Mouse (Mus musculus): ENCODE measurements at regions not wholly inside any gene's neighbourhood (a gene's known extent, or its start where the extent isn't known, plus 50 kb on each side); places are given as distances from the start of the nearest gene placed in this dataset.

GRCm38 (mm10) chr1:155472112-155472955 lies 55.1 kb upstream of the Xpr1 start:
- Histone ChIP-seq H3K4me1 (ENCODE audit: control insufficient read depth, insufficient read depth, low read length) (no peaks in the 10 kb centered on the region), H3K27ac (replicated peaks; ENCODE audit: low read depth, low read length) (no peak overlapping the region), H3K4me3 (ENCODE audit: low read depth, low read length) (no peak overlapping the region), H3K36me3 (replicated peaks; ENCODE audit: control insufficient read depth, insufficient read depth, low read depth, low read length) (no peaks in the 10 kb centered on the region), H3K27me3 (ENCODE audit: control insufficient read depth, insufficient read depth, low read length) (no peaks in the 10 kb centered on the region), H3K4me2 (ENCODE audit: low read depth, low read length) (no peak overlapping the region), H3K9me3 (replicated peaks; ENCODE audit: control insufficient read depth, low read length) (no peaks in the 10 kb centered on the region), H3K9ac (replicated peaks; ENCODE audit: low read length) (no peak overlapping the region)
- WGBS, result 71% methylated on average over 11 of the region's 11 CpGs
- DNase-seq (ENCODE audit: low spot score), result no peak
- ATAC-seq (replicated peaks; ENCODE audit: insufficient number of reproducible peaks, low FRiP score, low TSS enrichment, low read depth), result no peak

DNA sequence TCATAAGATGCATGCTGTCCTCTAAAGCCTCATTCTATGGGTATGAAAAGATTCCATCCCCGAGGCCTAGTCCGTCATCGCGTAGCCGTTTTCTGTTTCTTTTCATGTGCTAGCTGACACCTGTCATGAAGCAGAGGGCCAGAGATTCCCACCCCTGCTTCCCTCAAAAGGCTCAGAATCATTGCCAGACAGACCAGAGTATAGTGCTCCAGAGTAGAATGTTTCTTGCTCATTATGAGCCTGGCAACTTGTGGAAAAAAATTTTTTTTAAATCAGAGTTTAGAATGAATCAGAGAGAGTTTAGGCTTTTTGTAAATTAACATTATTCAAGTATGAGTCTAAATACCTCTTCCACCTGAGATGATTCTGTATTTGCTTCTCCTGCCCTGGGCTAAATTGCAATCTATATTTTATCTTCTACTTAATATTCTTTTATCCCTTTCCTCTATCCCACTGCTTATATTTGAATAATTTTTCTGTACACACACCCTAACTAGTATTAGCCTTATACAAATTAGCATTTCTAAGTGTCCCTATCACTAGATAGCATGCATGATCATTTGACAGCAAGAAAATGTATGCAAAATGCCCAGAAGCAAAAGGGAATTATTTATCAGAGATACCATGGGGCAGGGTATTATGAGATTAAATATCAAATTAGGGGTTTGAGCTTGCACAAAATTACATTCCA lies 55.9 kb upstream of the Xpr1 start:
- no peak overlapping the region for H3K4me3 ChIP-seq (ENCODE audit: low read depth, low read length)
- no peaks in the 10 kb centered on the region for H3K36me3 ChIP-seq (replicated peaks; ENCODE audit: control insufficient read depth, insufficient read depth, low read depth, low read length)
- ATAC-seq (replicated peaks; ENCODE audit: insufficient number of reproducible peaks, low FRiP score, low TSS enrichment, low read depth), result no peak
- H3K4me2 ChIP-seq (ENCODE audit: low read depth, low read length), result no peak overlapping the region
- H3K27ac ChIP-seq (replicated peaks; ENCODE audit: low read depth, low read length), result no peak overlapping the region
- no peak for DNase-seq (ENCODE audit: low spot score)
- H3K27me3 ChIP-seq (ENCODE audit: control insufficient read depth, insufficient read depth, low read length), result no peaks in the 10 kb centered on the region
- H3K9me3 ChIP-seq (replicated peaks; ENCODE audit: control insufficient read depth, low read length), result no peaks in the 10 kb centered on the region
- 52% methylated on average over 5 of the region's 5 CpGs for WGBS
- H3K9ac ChIP-seq (replicated peaks; ENCODE audit: low read length), result no peak overlapping the region
- no peaks in the 10 kb centered on the region for H3K4me1 ChIP-seq (ENCODE audit: control insufficient read depth, insufficient read depth, low read length)

GRCm38 (mm10) chr1:155474973-155475372 lies 57.8 kb upstream of the Xpr1 start:
- WGBS, result 56% methylated on average over 2 of the region's 2 CpGs

DNA sequence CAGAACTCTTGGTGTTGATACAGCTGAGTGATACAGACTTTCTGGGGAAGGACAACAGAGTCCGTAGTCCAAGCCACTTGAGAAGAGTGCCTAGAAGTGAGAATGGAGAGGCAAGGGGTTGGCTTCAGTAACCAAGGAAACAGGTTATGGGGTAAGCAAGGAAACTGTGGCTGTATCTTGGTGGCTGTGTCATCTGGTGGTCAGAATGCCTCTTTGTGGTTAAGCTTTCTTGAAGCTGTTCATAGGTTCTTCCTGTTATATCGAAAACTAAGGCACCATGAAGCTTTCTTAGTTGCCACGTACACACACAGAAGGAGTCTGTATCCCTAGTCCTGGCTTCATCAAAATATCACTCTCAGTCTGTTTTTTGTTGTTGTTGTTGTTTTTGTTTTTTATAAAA lies 59.0 kb upstream of the Xpr1 start:
- WGBS, result 94% methylated on average over 3 of the region's 3 CpGs
- no peaks in the 10 kb centered on the region for H3K27me3 ChIP-seq (ENCODE audit: control insufficient read depth, insufficient read depth, low read length)
- DNase-seq (ENCODE audit: low spot score) (no peak), ATAC-seq (replicated peaks; ENCODE audit: insufficient number of reproducible peaks, low FRiP score, low TSS enrichment, low read depth) (no peak)
- H3K4me2 ChIP-seq (ENCODE audit: low read depth, low read length), result no peak overlapping the region
- H3K27ac ChIP-seq (replicated peaks; ENCODE audit: low read depth, low read length), result no peak overlapping the region
- H3K9me3 ChIP-seq (replicated peaks; ENCODE audit: control insufficient read depth, low read length), result no peaks in the 10 kb centered on the region
- H3K4me1 ChIP-seq (ENCODE audit: control insufficient read depth, insufficient read depth, low read length), result no peaks in the 10 kb centered on the region
- no peak overlapping the region for H3K4me3 ChIP-seq (ENCODE audit: low read depth, low read length)
- H3K9ac ChIP-seq (replicated peaks; ENCODE audit: low read length), result no peak overlapping the region
- no peaks in the 10 kb centered on the region for H3K36me3 ChIP-seq (replicated peaks; ENCODE audit: control insufficient read depth, insufficient read depth, low read depth, low read length)

More at GRCm38 (mm10) chr1:155474973-155475372, 57.8 kb upstream of the Xpr1 start:
- no peaks in the 10 kb centered on the region for H3K9me3 ChIP-seq (replicated peaks; ENCODE audit: control insufficient read depth, low read length)
- H3K27me3 ChIP-seq (ENCODE audit: control insufficient read depth, insufficient read depth, low read length), result no peaks in the 10 kb centered on the region
- DNase-seq (ENCODE audit: low spot score) (no peak), ATAC-seq (replicated peaks; ENCODE audit: insufficient number of reproducible peaks, low FRiP score, low TSS enrichment, low read depth) (no peak)
- H3K9ac ChIP-seq (replicated peaks; ENCODE audit: low read length), result no peak overlapping the region
- no peak overlapping the region for H3K4me2 ChIP-seq (ENCODE audit: low read depth, low read length)
- H3K36me3 ChIP-seq (replicated peaks; ENCODE audit: control insufficient read depth, insufficient read depth, low read depth, low read length), result no peaks in the 10 kb centered on the region
- H3K27ac ChIP-seq (replicated peaks; ENCODE audit: low read depth, low read length), result no peak overlapping the region
- no peak overlapping the region for H3K4me3 ChIP-seq (ENCODE audit: low read depth, low read length)
- H3K4me1 ChIP-seq (ENCODE audit: control insufficient read depth, insufficient read depth, low read length), result no peaks in the 10 kb centered on the region

- 51% methylated on average over 9 of the region's 9 CpGs for WGBS
- no peak for ATAC-seq (replicated peaks; ENCODE audit: insufficient number of reproducible peaks, low FRiP score, low TSS enrichment, low read depth)
- H3K9ac ChIP-seq (replicated peaks; ENCODE audit: low read length), result no peak overlapping the region
Observed at GRCm38 (mm10) chr1:155482148-155482547, 64.9 kb upstream of the Xpr1 start.

DNA sequence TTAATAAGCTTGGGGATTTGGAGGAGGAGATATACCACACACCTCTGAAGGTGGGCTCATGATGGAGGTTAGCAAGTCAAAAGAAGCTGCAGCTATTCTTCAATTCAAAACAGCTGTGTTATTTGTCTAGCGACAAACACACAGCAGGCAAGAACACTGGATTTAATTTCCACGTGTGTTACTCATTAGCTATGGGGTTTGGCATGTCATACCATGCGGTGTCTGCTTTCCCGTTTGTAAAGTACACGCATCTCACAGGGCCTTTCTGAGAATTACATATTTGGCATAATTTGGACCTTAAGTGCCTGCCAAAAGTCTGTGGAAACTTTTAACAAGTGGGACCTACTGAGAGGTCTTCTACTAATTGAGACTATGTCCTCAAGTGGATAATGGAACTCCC lies 65.5 kb upstream of the Xpr1 start:
- no peaks in the 10 kb centered on the region for H3K36me3 ChIP-seq (replicated peaks; ENCODE audit: control insufficient read depth, insufficient read depth, low read depth, low read length)
- H3K4me2 ChIP-seq (ENCODE audit: low read depth, low read length), result no peak overlapping the region
- no peaks in the 10 kb centered on the region for H3K27me3 ChIP-seq (ENCODE audit: control insufficient read depth, insufficient read depth, low read length)
- H3K27ac ChIP-seq (replicated peaks; ENCODE audit: low read depth, low read length), result no peak overlapping the region
- no peak overlapping the region for H3K4me3 ChIP-seq (ENCODE audit: low read depth, low read length)
- no peaks in the 10 kb centered on the region for H3K9me3 ChIP-seq (replicated peaks; ENCODE audit: control insufficient read depth, low read length)
- DNase-seq (ENCODE audit: low spot score), result peak; percentile 65
- WGBS, result 30% methylated on average over 5 of the region's 5 CpGs
- no peak overlapping the region for H3K9ac ChIP-seq (replicated peaks; ENCODE audit: low read length)
- ATAC-seq (replicated peaks; ENCODE audit: insufficient number of reproducible peaks, low FRiP score, low TSS enrichment, low read depth), result no peak; the same call in 1 of the 2 replicates
- H3K4me1 ChIP-seq (ENCODE audit: control insufficient read depth, insufficient read depth, low read length), result no peaks in the 10 kb centered on the region

More at GRCm38 (mm10) chr1:155482148-155482547, 64.9 kb upstream of the Xpr1 start:
- Histone ChIP-seq H3K27ac (replicated peaks; ENCODE audit: low read depth, low read length) (no peak overlapping the region), H3K9me3 (replicated peaks; ENCODE audit: control insufficient read depth, low read length) (no peaks in the 10 kb centered on the region), H3K4me2 (ENCODE audit: low read depth, low read length) (no peak overlapping the region), H3K4me3 (ENCODE audit: low read depth, low read length) (no peak overlapping the region), H3K36me3 (replicated peaks; ENCODE audit: control insufficient read depth, insufficient read depth, low read depth, low read length) (no peaks in the 10 kb centered on the region), H3K27me3 (ENCODE audit: control insufficient read depth, insufficient read depth, low read length) (no peaks in the 10 kb centered on the region), H3K4me1 (ENCODE audit: control insufficient read depth, insufficient read depth, low read length) (no peaks in the 10 kb centered on the region)
- DNase-seq (ENCODE audit: low spot score), result no peak

DNA sequence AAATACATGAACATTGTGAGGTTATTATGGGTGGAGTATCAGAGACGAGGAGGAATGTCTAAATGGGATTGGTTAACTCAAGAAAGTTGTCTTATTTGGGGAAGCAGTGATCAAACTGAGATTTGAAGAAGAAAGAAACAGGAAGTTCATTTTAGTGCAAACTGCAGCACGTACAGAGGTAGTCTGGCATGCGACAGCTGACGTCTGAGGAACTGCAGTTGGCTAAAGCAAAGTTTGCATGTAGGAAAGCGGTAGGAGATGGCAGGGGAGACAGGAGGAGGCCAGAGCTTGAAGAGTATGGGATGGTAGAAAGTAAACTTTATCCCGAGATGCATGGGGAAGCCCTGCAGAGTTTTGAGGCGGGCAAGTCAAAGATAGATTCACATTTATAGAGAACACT lies 66.5 kb upstream of the Xpr1 start:
- Histone ChIP-seq H3K4me3 (ENCODE audit: low read depth, low read length) (no peak overlapping the region), H3K9ac (replicated peaks; ENCODE audit: low read length) (no peak overlapping the region), H3K4me2 (ENCODE audit: low read depth, low read length) (no peak overlapping the region), H3K27ac (replicated peaks; ENCODE audit: low read depth, low read length) (no peak overlapping the region), H3K9me3 (replicated peaks; ENCODE audit: control insufficient read depth, low read length) (no peaks in the 10 kb centered on the region), H3K4me1 (ENCODE audit: control insufficient read depth, insufficient read depth, low read length) (no peaks in the 10 kb centered on the region), H3K36me3 (replicated peaks; ENCODE audit: control insufficient read depth, insufficient read depth, low read depth, low read length) (no peaks in the 10 kb centered on the region), H3K27me3 (ENCODE audit: control insufficient read depth, insufficient read depth, low read length) (no peaks in the 10 kb centered on the region)
- no peak for DNase-seq (ENCODE audit: low spot score)
- 74% methylated on average over 7 of the region's 7 CpGs for WGBS
- no peak for ATAC-seq (replicated peaks; ENCODE audit: insufficient number of reproducible peaks, low FRiP score, low TSS enrichment, low read depth)

DNA sequence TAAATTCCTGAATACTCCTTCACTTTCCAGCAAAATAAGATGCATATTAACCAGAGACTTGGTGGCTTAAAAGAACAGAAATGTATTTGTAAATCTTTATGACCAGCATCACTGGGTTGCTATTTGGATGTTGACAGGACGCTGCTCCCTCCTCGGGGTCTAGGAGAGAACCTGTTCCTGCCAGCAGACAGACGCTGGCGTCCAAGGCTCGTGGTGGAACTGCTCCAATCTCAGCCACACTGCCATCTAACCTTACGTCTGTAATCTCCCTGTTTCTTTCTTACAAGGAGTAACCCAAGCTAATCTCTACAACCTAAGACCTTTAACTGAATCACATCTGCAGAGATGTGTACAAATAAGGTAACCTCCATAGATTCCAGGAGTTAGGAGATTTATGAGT lies 70.1 kb upstream of the Acbd6 start:
- ATAC-seq (replicated peaks; ENCODE audit: insufficient number of reproducible peaks, low FRiP score, low TSS enrichment, low read depth) (no peak), DNase-seq (ENCODE audit: low spot score) (no peak)
- H3K4me2 ChIP-seq (ENCODE audit: low read depth, low read length), result no peak overlapping the region
- H3K4me1 ChIP-seq (ENCODE audit: control insufficient read depth, insufficient read depth, low read length), result no peaks in the 10 kb centered on the region
- no peaks in the 10 kb centered on the region for H3K27me3 ChIP-seq (ENCODE audit: control insufficient read depth, insufficient read depth, low read length)
- H3K27ac ChIP-seq (replicated peaks; ENCODE audit: low read depth, low read length), result no peak overlapping the region
- H3K9ac ChIP-seq (replicated peaks; ENCODE audit: low read length), result no peak overlapping the region
- H3K36me3 ChIP-seq (replicated peaks; ENCODE audit: control insufficient read depth, insufficient read depth, low read depth, low read length), result no peaks in the 10 kb centered on the region
- no peak overlapping the region for H3K4me3 ChIP-seq (ENCODE audit: low read depth, low read length)
- WGBS, result 93% methylated on average over 6 of the region's 6 CpGs
- H3K9me3 ChIP-seq (replicated peaks; ENCODE audit: control insufficient read depth, low read length), result no peaks in the 10 kb centered on the region

All from embryonic facial prominence, embryonic 11.5 days (tissue).